Mouse (Mus musculus) forebrain, embryonic 15.5 days (tissue): ENCODE data around the gene Soat2. TPM values are rescaled to one million over a fixed set of nuclear protein-coding genes. Genes with fewer than 3 reads are reported as not detected.
"Not testable (repeated sequence)": the region's sequence is repeated elsewhere in the genome, so short reads cannot be mapped to it uniquely, and the experiment has no call there.

Source experiments
- ATAC-seq: fragments of 200-750 bp; cut with Nextera tagmentation; replicated peaks from 2 replicates; pipeline ENCODE4 v1.8.0; 2017; ENCODE audit warnings: mild to moderate bottlenecking, moderate TSS enrichment, moderate library complexity
- H3K27ac ChIP-seq: fragments of 300-500 bp; sonication (generic); replicated peaks from 2 replicates; pipeline ENCODE4 v1.5.1; 2015; ENCODE audit warnings: mild to moderate bottlenecking, inconsistent platforms
- H3K27me3 ChIP-seq: fragments of 300-500 bp; sonication (generic); 2 replicates; pipeline ENCODE4 v1.6.1; 2015; ENCODE audit warnings: inconsistent platforms
- H3K36me3 ChIP-seq: fragments of 300-500 bp; sonication (generic); 2 replicates; pipeline ENCODE4 v1.6.1; 2015; ENCODE audit warnings: mild to moderate bottlenecking, inconsistent platforms
- H3K4me1 ChIP-seq: fragments of 300-500 bp; sonication (generic); 2 replicates; pipeline ENCODE4 v1.6.1; 2015; ENCODE audit warnings: inconsistent platforms
- H3K4me2 ChIP-seq: fragments of 300-500 bp; sonication (generic); replicated peaks from 2 replicates; pipeline ENCODE4 v1.6.1; 2015; ENCODE audit warnings: mild to moderate bottlenecking, inconsistent platforms
- H3K4me3 ChIP-seq: fragments of 300-500 bp; sonication (generic); 2 replicates; pipeline ENCODE4 v1.5.1; 2015; ENCODE audit warnings: mild to moderate bottlenecking, inconsistent platforms
- H3K9ac ChIP-seq: fragments of 300-500 bp; sonication (generic); replicated peaks from 2 replicates; pipeline ENCODE4 v1.6.1; 2015; ENCODE audit warnings: mild to moderate bottlenecking, inconsistent platforms
- H3K9me3 ChIP-seq: fragments of 300-500 bp; sonication (generic); 2 replicates; pipeline ENCODE4 v1.6.1; 2016; ENCODE audit warnings: inconsistent platforms
- WGBS: fragments of 180-500 bp; shearing (Covaris S2); methylation state at CpG from one replicate; pipeline ENCODE4 v1.1.7; 2015; ENCODE audit warnings: mixed read lengths; 5-methylcytosine and 5-hydroxymethylcytosine counted together
- polyA plus RNA-seq: library from polyadenylated mRNA; unstranded; fragments of >200 nt; fragmentation: Nextera tagmentation; extraction: Ambion mirVana; gene quantifications from 2 replicates; pipeline ENCODE4 v1.2.1, GENCODE M21; 2015

Soat2 gene
- polyA plus RNA-seq, 1 experiment from 2014 or later, result not detected

- Histone ChIP-seq H3K9me3 (no peaks in the 10 kb centered on the region), H3K36me3 (no peaks in the 10 kb centered on the region), H3K27me3 (peaks cover 29% of the 10 kb centered on the region), H3K27ac (no peak overlapping the region), H3K4me3 (no peak overlapping the region), H3K4me1 (peaks cover 14% of the 10 kb centered on the region), H3K9ac (no peak overlapping the region), H3K4me2 (no peak overlapping the region)
- no peak for ATAC-seq
- 92% methylated on average over 5 of the region's 5 CpGs for WGBS
These were observed 9.2 kb upstream of the Soat2 start for GRCm38 (mm10) chr15:102141120-102141519.

GRCm38 (mm10) chr15:102142914-102143912 lies 7.1 kb upstream of the Soat2 start:
- H3K9me3 ChIP-seq, result no peaks in the 10 kb centered on the region
- no peak overlapping the region for H3K4me2 ChIP-seq
- no peak overlapping the region for H3K4me3 ChIP-seq
- H3K27me3 ChIP-seq, result peaks cover 30% of the 10 kb centered on the region
- H3K36me3 ChIP-seq, result no peaks in the 10 kb centered on the region
- 54% methylated on average over 23 of the region's 23 CpGs for WGBS
- H3K4me1 ChIP-seq, result peaks cover 4% of the 10 kb centered on the region; the same call in 1 of the 2 replicates
- ATAC-seq, result no peak
- H3K27ac ChIP-seq, result no peak overlapping the region
- H3K9ac ChIP-seq, result no peak overlapping the region

DNA sequence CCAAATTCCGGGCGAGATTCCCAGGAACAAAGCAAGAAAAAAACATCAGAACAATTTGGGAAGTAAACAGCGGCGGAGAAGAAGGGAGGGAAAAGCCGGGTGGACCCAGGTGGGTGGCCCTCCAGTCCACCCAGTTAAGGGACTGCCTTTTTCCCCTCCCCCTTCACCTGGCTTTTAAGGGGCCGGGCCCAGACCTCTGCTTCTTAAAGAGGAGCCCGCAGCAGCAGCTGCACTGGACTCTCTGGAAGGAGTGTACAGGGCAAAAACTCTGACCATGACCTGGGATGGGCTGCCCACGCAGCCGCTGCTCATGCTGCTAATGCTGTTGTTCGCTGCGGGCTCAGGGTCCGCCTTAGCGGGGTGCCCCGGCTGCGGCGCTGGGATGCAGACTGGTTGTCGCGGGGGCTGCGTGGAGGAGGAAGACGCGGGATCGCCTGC lies 6.0 kb upstream of the Soat2 start, which contains the start of gene Igfbp6:
Gene Igfbp6, plus strand, starts transcription at position 89 of the 438 bp plus-strand sequence.
- no peak for ATAC-seq
- H3K27me3 ChIP-seq, result peaks cover 30% of the 10 kb centered on the region
- H3K9me3 ChIP-seq, result no peaks in the 10 kb centered on the region
- no peak within 1 kb of the TSS for H3K9ac ChIP-seq
- H3K4me2 ChIP-seq, result 0 out of 2 replicates have a peak within 1 kb of the TSS, but pooled peaks have one; percentile 5
- WGBS, result 3% methylated on average over 22 of the region's 22 CpGs
- H3K36me3 ChIP-seq, result no peaks in the 10 kb centered on the region
- no peak within 1 kb of the TSS for H3K27ac ChIP-seq
- H3K4me3 ChIP-seq, result 0 out of 2 replicates have a peak within 1 kb of the TSS, but pooled peaks have one; percentile 4
- H3K4me1 ChIP-seq, result peaks cover 4% of the 10 kb centered on the region; the same call in 1 of the 2 replicates

DNA sequence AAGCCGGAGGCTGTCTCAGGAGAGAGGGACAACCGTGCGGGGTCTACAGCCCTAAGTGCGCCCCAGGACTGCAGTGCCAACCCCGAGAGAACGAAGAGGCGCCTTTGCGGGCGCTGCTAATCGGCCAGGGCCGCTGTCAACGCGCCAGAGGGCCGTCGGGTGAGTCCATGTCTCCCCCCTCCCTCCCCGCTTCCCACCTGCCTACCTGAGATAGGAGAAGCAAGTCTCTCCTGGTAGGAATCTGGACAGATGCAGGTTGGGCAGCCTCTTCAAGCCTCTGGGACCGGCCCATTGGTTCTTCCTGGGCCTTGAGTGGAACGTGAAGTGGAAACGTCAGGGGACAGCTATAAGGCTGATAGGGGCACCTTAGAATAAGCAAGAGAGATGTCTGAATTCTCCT lies 5.6 kb upstream of the Soat2 start:
- Histone ChIP-seq H3K4me2 (0 out of 2 replicates have a peak overlapping the region, but pooled peaks have one; percentile 5), H3K4me3 (0 out of 2 replicates have a peak overlapping the region, but pooled peaks have one; percentile 4), H3K4me1 (peaks cover 4% of the 10 kb centered on the region; the same call in 1 of the 2 replicates), H3K27ac (no peak overlapping the region), H3K27me3 (peaks cover 30% of the 10 kb centered on the region), H3K9me3 (no peaks in the 10 kb centered on the region), H3K36me3 (no peaks in the 10 kb centered on the region), H3K9ac (no peak overlapping the region)
- no peak for ATAC-seq
- WGBS, result 14% methylated on average over 19 of the region's 19 CpGs

DNA sequence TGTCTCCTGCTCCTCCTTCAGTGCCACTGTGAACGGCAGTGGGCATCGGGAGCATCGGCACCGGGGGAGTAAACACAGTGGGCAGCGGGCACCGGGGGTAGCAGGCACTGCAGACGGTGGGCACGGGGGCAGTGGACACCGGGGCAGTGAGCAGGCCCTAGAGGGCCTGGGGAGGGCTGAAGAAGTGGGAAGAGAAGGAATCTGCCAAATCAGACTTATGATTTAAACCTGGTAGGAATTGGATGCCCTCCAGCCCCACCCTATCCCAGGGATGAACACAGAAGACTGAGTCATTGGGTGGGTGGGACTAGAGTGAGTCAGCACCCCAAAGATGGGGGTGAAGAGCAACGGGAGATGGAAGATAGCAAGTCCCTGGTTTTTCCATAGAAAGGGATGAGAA lies 5.0 kb upstream of the Soat2 start:
- Histone ChIP-seq H3K9ac (no peak overlapping the region), H3K27me3 (peaks cover 30% of the 10 kb centered on the region), H3K4me3 (no peak overlapping the region), H3K36me3 (no peaks in the 10 kb centered on the region), H3K4me1 (peaks cover 4% of the 10 kb centered on the region; the same call in 1 of the 2 replicates), H3K9me3 (no peaks in the 10 kb centered on the region), H3K4me2 (no peak overlapping the region), H3K27ac (no peak overlapping the region)
- 88% methylated on average over 10 of the region's 10 CpGs for WGBS
- no peak for ATAC-seq

DNA sequence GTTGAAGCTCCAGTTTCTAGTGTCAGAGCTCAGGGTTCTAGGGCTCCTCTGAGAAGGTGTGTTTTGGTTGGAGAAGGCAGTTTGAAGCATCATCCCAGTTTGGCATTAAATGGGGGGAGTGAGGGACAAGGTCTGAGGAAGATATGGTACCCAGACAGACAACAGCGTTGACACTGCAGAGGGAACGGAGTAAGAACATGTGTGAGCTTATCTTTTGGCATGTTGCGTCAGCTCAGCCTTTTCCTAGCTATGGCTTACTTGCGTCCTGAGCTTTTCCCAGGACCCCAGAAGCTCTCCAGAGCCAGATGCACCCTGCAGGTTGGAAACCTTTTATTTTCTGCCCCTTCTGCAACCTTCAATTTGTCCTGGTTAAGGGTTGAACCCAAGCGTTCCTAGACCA lies 4.2 kb upstream of the Soat2 start:
- no peak overlapping the region for H3K4me3 ChIP-seq
- 91% methylated on average over 5 of the region's 5 CpGs for WGBS
- peaks cover 4% of the 10 kb centered on the region; the same call in 1 of the 2 replicates for H3K4me1 ChIP-seq
- ATAC-seq, result no peak
- H3K27me3 ChIP-seq, result peaks cover 30% of the 10 kb centered on the region
- no peak overlapping the region for H3K4me2 ChIP-seq
- H3K9me3 ChIP-seq, result no peaks in the 10 kb centered on the region
- no peak overlapping the region for H3K27ac ChIP-seq
- no peaks in the 10 kb centered on the region for H3K36me3 ChIP-seq
- no peak overlapping the region for H3K9ac ChIP-seq

DNA sequence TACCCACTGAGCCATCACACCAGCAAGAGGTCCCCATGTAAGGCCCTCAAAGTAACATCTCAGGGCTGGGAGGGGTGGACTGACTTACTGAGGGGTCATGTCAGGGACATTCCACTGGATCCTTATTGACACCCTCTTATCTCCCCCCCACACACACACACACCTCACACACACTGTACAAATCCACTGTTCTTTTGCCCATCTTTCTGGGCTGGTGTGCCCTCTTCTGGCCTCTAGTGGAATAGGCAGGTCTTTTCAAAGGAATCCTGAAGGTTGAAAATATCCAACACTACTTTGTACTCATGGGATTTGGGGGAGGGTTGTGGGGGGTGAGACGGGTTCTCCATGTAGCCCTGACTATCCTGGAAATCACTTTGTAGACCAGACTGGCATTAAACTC lies 3.4 kb upstream of the Soat2 start:
- Histone ChIP-seq H3K9ac (no peak overlapping the region), H3K4me1 (peaks cover 4% of the 10 kb centered on the region; the same call in 1 of the 2 replicates), H3K9me3 (no peaks in the 10 kb centered on the region), H3K36me3 (no peaks in the 10 kb centered on the region), H3K4me2 (no peak overlapping the region), H3K4me3 (no peak overlapping the region), H3K27me3 (peaks cover 30% of the 10 kb centered on the region), H3K27ac (no peak overlapping the region)
- ATAC-seq, result no peak
- WGBS, result 4% methylated on average over 1 of the region's 1 CpGs

DNA sequence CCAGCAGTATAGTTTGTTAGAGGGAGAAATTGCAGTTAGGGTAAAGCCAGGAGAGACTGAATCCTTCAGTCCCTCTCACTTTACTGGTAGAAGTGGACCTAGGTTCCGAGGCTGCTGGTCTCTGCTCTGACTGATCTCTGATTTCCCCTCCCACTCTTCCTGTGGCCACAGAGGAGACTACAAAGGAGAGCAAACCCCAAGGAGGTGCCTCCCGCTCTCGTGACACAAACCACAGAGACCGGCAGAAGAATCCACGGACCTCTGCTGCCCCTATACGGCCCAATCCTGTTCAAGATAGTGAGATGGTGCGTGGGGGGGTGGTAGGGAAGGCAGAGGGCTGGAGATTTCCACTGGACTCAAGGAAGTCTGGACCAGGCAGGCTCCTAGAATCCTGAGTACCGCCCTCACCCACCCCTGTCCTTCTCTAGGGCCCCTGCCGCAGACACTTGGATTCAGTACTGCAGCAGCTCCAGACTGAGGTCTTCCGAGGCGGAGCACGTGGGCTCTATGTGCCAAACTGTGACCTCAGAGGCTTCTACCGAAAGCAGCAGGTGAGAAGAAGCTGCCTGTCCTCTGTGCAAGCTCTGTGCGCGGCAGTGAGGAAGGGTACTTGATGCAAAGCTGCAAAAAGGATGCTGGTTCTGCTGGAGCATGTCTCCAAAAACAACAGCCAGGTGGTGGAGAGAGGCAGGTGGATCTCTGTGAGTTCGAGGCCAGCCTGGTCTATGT lies 2.5 kb upstream of the Soat2 start:
- Histone ChIP-seq H3K9me3 (no peaks in the 10 kb centered on the region), H3K27ac (no peak overlapping the region), H3K4me2 (no peak overlapping the region), H3K4me3 (no peak overlapping the region), H3K27me3 (peaks cover 30% of the 10 kb centered on the region), H3K4me1 (peaks cover 4% of the 10 kb centered on the region; the same call in 1 of the 2 replicates), H3K36me3 (no peaks in the 10 kb centered on the region), H3K9ac (no peak overlapping the region)
- ATAC-seq, result no peak
- 70% methylated on average over 16 of the region's 16 CpGs for WGBS

- H3K36me3 ChIP-seq, result no peaks in the 10 kb centered on the region
- no peak overlapping the region for H3K9ac ChIP-seq
- no peaks in the 10 kb centered on the region for H3K9me3 ChIP-seq
- H3K27me3 ChIP-seq, result peaks cover 17% of the 10 kb centered on the region
- ATAC-seq, result no peak
- no peak overlapping the region for H3K4me2 ChIP-seq
- peaks cover 2% of the 10 kb centered on the region; the same call in 1 of the 2 replicates for H3K4me1 ChIP-seq
- H3K4me3 ChIP-seq, result no peak overlapping the region
- no peak overlapping the region for H3K27ac ChIP-seq
- WGBS, result 65% methylated on average over 4 of the region's 4 CpGs
These were observed 765 bp upstream of the Soat2 start for GRCm38 (mm10) chr15:102149561-102149960.

DNA sequence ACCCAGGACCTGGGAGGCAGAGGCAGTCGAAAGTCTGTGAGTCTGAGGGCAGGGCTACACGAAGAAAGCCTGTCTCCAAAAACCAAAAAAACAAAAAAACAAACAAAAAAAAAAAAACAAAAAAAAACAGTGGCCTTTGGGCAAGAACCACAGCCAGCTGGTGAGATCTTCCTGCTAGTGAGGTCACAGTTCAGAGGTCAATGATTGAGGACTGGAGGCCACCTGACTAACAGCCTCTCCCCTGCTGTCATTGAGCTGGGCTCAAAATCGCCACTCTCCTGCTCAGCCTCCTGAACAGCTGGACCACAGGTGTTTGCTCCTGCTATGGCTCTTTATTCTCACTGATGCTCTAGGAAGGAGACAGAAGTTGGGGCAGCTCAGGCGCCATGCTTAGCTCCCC lies 2.3 kb downstream of the Soat2 start:
- Histone ChIP-seq H3K36me3 (no peaks in the 10 kb centered on the region), H3K4me2 (no peak overlapping the region), H3K9ac (no peak overlapping the region), H3K9me3 (no peaks in the 10 kb centered on the region), H3K27me3 (no peaks in the 10 kb centered on the region), H3K4me3 (no peak overlapping the region), H3K4me1 (no peaks in the 10 kb centered on the region), H3K27ac (no peak overlapping the region)
- 37% methylated on average over 4 of the region's 4 CpGs for WGBS
- no peak for ATAC-seq

DNA sequence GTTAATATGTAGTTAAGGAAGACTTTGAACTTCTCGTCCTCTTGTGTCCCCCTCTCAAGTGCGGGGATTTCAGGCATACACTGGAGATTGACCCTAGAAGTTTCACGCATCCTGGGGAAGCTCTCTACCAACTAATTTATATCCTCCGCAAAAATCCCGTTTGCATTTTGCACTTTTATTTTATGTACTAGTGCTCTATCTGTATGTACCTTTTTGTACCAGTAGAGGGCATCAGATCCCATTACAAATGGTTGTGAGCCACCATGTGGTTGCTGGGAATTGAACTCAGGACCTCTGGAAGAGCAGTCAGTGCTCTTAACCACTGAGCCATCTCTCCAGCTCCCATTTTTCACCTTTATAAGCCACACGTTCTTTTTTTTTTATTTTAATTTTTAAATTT lies 4.7 kb downstream of the Soat2 start:
- not testable (repeated sequence) for H3K36me3 ChIP-seq, H3K9ac ChIP-seq, H3K4me1 ChIP-seq, H3K27me3 ChIP-seq, H3K9me3 ChIP-seq, H3K4me3 ChIP-seq, H3K4me2 ChIP-seq, H3K27ac ChIP-seq, ATAC-seq
- WGBS, result 90% methylated on average over 6 of the region's 6 CpGs

DNA sequence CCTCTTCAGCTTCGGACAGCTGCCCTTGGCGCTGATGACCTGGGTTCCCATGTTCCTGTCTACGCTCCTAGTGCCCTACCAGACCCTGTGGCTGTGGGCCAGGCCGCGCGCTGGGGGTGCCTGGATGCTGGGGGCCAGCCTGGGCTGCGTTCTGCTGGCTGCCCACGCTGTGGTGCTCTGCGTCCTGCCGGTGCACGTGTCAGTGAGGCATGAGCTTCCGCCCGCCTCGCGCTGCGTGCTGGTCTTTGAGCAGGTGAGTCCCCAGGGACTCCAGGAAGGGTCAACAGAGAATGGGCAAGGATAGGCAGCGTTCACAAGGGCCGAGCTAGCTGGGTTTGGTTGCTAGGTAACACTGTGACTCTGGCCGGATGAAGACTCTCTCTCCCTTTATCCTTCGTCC lies 6.5 kb downstream of the Soat2 start:
- 31% methylated on average over 20 of the region's 20 CpGs for WGBS

More for the DNA sequence above, 6.5 kb downstream of the Soat2 start:
- Histone ChIP-seq H3K4me3 (no peak overlapping the region), H3K36me3 (no peaks in the 10 kb centered on the region), H3K9me3 (no peaks in the 10 kb centered on the region), H3K4me1 (no peaks in the 10 kb centered on the region), H3K27ac (no peak overlapping the region), H3K4me2 (no peak overlapping the region), H3K9ac (no peak overlapping the region), H3K27me3 (no peaks in the 10 kb centered on the region)
- no peak for ATAC-seq
